Mouse (Mus musculus) G1E (cell line): ENCODE data around the gene Smarca4.

Experiments used
- CTCF ChIP-seq: IDR thresholded peaks from 2 replicates; pipeline ENCODE4 v1.5.1; 2012; ENCODE audit warnings: low read depth, low read length, inconsistent platforms, mixed read lengths
- GATA1 ChIP-seq: IDR thresholded peaks from 2 replicates; pipeline ENCODE4 v1.6.1; 2012; ENCODE audit warnings: borderline replicate concordance, low read length, inconsistent platforms, mixed read lengths
- GATA2 ChIP-seq: IDR thresholded peaks from 2 replicates; pipeline ENCODE4 v1.6.1; 2012; ENCODE audit warnings: low read depth, low read length, inconsistent platforms, borderline replicate concordance
- POLR2AphosphoS5 ChIP-seq: IDR thresholded peaks from 2 replicates; pipeline ENCODE4 v1.6.1; 2012; ENCODE audit warnings: low read depth, low read length, inconsistent platforms; ENCODE audit not compliant: insufficient replicate concordance

DNA sequence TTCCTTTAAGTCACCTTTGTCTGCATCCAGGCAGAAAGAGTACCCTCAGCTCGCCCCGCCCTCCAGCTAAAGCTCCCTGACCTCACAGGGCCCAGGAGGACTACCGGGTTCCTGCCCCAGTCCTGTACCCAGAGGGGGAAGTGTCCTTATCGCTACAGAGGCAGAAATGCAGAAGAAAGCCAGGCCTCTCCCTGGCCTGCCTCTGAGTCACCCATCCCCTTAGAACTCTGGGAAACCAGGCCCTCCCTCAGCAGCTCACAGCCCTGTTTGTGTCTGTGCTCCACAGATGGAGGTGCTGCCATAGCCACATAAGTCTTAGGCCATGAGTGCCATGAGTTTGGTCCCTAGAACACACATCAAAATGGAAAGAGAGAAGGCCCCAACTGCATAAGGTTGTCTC lies 99.3 kb downstream of the Smarca4 start:
- TF ChIP-seq CTCF (no peak), GATA2 (no peak), POLR2AphosphoS5 (no peak), GATA1 (no peak)
